Comparison of ENCODE assay signal across 13 mouse cellular contexts in the genomic region with DNA sequence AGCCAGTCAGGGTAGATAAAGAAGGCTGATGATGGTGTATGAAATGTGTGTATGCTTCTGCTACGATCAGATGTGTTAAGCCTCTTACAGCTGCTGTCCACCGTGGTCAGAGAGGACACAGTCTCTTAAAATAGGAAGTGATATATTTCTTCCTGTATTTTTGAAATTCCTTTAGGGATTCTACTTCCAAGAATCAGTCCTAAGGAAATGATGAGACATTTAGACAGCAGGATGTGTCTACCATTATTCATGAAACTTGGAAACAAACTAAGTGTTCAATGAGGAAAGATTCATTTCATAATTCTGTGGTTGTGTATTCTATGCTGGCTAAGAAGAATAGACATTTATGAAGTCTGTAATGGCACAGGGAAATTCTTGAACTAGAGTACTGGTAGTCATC.
"Had no signal": no experiment of that assay in that cellular context is flagged by ENCODE, and none has a peak within 500 bp of the region (broad histone marks: within the 10 kb centered on the region; RNA-seq: fewer than 3 reads in every experiment).

No protein-coding gene starts in this region.

- H3K9me3 ChIP-seq: intestine, embryonic 15.5 days; neural tube, embryonic 13.5 days had no signal

- H3K27me3 ChIP-seq: intestine, embryonic 15.5 days; liver, embryonic 13.5 days; neural tube, embryonic 13.5 days had no signal

- DNase-seq: kidney, adult 11 months; kidney, postnatal 25 days; liver, embryonic 13.5 days; lung, embryonic 14.5 days; lung, postnatal 10 days; lung, postnatal 4 days; thymus, adult 2 months; thymus, postnatal 14 days; thymus, postnatal 4 days had no signal

- ATAC-seq: intestine, embryonic 15.5 days had no signal

- H3K4me3 ChIP-seq: intestine, embryonic 15.5 days; liver, embryonic 13.5 days; neural tube, embryonic 13.5 days had no signal

- H3K4me2 ChIP-seq: intestine, embryonic 15.5 days; liver, embryonic 13.5 days; lung, embryonic 14.5 days; midbrain, embryonic 11.5 days; neural tube, embryonic 13.5 days had no signal

- H3K36me3 ChIP-seq: intestine, embryonic 15.5 days; liver, embryonic 13.5 days; neural tube, embryonic 13.5 days had no signal

- H3K9ac ChIP-seq: intestine, embryonic 15.5 days; liver, embryonic 13.5 days; lung, embryonic 14.5 days; neural tube, embryonic 13.5 days had no signal

- H3K27ac ChIP-seq: intestine, embryonic 15.5 days; liver, embryonic 13.5 days; neural tube, embryonic 13.5 days; stomach, postnatal 0 days had no signal

- H3K4me1 ChIP-seq: intestine, embryonic 15.5 days; liver, embryonic 13.5 days; neural tube, embryonic 13.5 days had no signal
